Mouse (Mus musculus) hindbrain, embryonic 14.5 days (tissue): Measurements from ENCODE around the gene Dolk. TPM values are rescaled to one million over a fixed set of nuclear protein-coding genes. Genes with fewer than 3 reads are reported as not detected.

ENCODE experiments used
- ATAC-seq: fragments of 200-750 bp; cut with Nextera tagmentation; 2 replicates; pipeline ENCODE4 v1.8.0; 2017; ENCODE audit warnings: moderate number of reproducible peaks, mild to moderate bottlenecking, moderate TSS enrichment, moderate library complexity; ENCODE audit not compliant: low FRiP score
- DNase-seq: peaks from one replicate; pipeline ENCODE4 v3.0.0-alpha.2; 2015; ENCODE audit warnings: low spot score
- H3K27ac ChIP-seq: fragments of 300-500 bp; sonication (generic); 2 replicates; pipeline ENCODE4 v1.5.1; 2014; ENCODE audit warnings: mild to moderate bottlenecking, moderate library complexity
- H3K27me3 ChIP-seq: fragments of 300-500 bp; sonication (generic); 2 replicates; pipeline ENCODE4 v1.6.1; 2014; ENCODE audit warnings: mild to moderate bottlenecking, low read length, mixed read lengths; ENCODE audit not compliant: control insufficient read depth, insufficient read depth
- H3K36me3 ChIP-seq: fragments of 300-500 bp; sonication (generic); replicated peaks from 2 replicates; pipeline ENCODE4 v1.6.1; 2014; ENCODE audit not compliant: control insufficient read depth, insufficient read depth
- H3K4me1 ChIP-seq: fragments of 300-500 bp; sonication (generic); replicated peaks from 2 replicates; pipeline ENCODE4 v1.6.1; 2014; ENCODE audit warnings: antibody characterized with exemption, low read length, mixed read lengths; ENCODE audit not compliant: control insufficient read depth, insufficient read depth
- H3K4me2 ChIP-seq: fragments of 300-500 bp; sonication (generic); replicated peaks from 2 replicates; pipeline ENCODE4 v1.6.1; 2014; ENCODE audit warnings: mild to moderate bottlenecking, moderate library complexity
- H3K4me3 ChIP-seq: fragments of 300-500 bp; sonication (generic); replicated peaks from 2 replicates; pipeline ENCODE4 v1.5.1; 2014; ENCODE audit warnings: mild to moderate bottlenecking, low read length
- H3K9ac ChIP-seq: fragments of 300-500 bp; sonication (generic); 2 replicates; pipeline ENCODE4 v1.6.1; 2014
- H3K9me3 ChIP-seq: fragments of 300-500 bp; sonication (generic); 2 replicates; pipeline ENCODE4 v1.6.1; 2016; ENCODE audit warnings: low read length; ENCODE audit not compliant: control insufficient read depth
- WGBS: fragments of 180-500 bp; shearing (Covaris S2); extraction: QIAGEN DNeasy Blood & Tissue Kit; methylation state at CpG from one replicate; pipeline ENCODE4 v1.1.7; 2014; 5-methylcytosine and 5-hydroxymethylcytosine counted together
- polyA plus RNA-seq: library from polyadenylated mRNA; unstranded; fragments of >200 nt; fragmentation: Nextera tagmentation; extraction: Ambion mirVana; gene quantifications from 2 replicates; pipeline ENCODE4 v1.2.1, GENCODE M21; 2014

Dolk gene
- polyA plus RNA-seq: 37.1 and 39.2 TPM in 2 replicates

- H3K36me3 ChIP-seq: 0 out of 2 replicates have a peak, but pooled peaks cover 11% of the 10 kb centered on the region
- DNase-seq: peak; percentile 98
- H3K4me3 ChIP-seq: peak within 1 kb of the TSS; percentile 90
- peak; percentile 93 for ATAC-seq
- H3K4me1 ChIP-seq: peaks cover 20% of the 10 kb centered on the region
- H3K9me3 ChIP-seq: no peaks in the 10 kb centered on the region
- no peaks in the 10 kb centered on the region for H3K27me3 ChIP-seq
- H3K27ac ChIP-seq: peak within 1 kb of the TSS; percentile 64
- peak within 1 kb of the TSS; percentile 92 for H3K4me2 ChIP-seq
- under 1% methylated on average over 65 of the region's 68 CpGs for WGBS
- H3K9ac ChIP-seq: peak within 1 kb of the TSS; percentile 85
These were observed at the start of gene Dolk, which contains the start of gene Nup188 for GRCm38 (mm10) chr2:30286192-30287026. TSS of gene Dolk (minus strand) at chr2:30286334. TSS of gene Nup188 (plus strand) at chr2:30286397.

GRCm38 (mm10) chr2:30335324-30335723, 49.2 kb upstream of the Dolk start:
- H3K27me3 ChIP-seq: no peaks in the 10 kb centered on the region
- peaks cover 100% of the 10 kb centered on the region for H3K36me3 ChIP-seq
- H3K27ac ChIP-seq: no peak overlapping the region
- ATAC-seq: no peak
- H3K9me3 ChIP-seq: no peaks in the 10 kb centered on the region
- H3K4me3 ChIP-seq: no peak overlapping the region
- 95% methylated on average over 2 of the region's 2 CpGs for WGBS
- no peak for DNase-seq
- no peak overlapping the region for H3K4me2 ChIP-seq
- no peaks in the 10 kb centered on the region for H3K4me1 ChIP-seq
- no peak overlapping the region for H3K9ac ChIP-seq

- DNase-seq: no peak
- H3K9ac ChIP-seq: no peak overlapping the region
- no peak for ATAC-seq
- no peak overlapping the region for H3K4me3 ChIP-seq
- no peak overlapping the region for H3K4me2 ChIP-seq
- H3K9me3 ChIP-seq: no peaks in the 10 kb centered on the region
- no peak overlapping the region for H3K27ac ChIP-seq
- 97% methylated on average over 3 of the region's 3 CpGs for WGBS
- peaks cover 99% of the 10 kb centered on the region for H3K36me3 ChIP-seq
- no peaks in the 10 kb centered on the region for H3K4me1 ChIP-seq
- H3K27me3 ChIP-seq: no peaks in the 10 kb centered on the region
These were observed 42.7 kb upstream of the Dolk start for GRCm38 (mm10) chr2:30328791-30329190.

- 92% methylated on average over 7 of the region's 7 CpGs for WGBS
- no peak for ATAC-seq
These were observed 41.1 kb upstream of the Dolk start for GRCm38 (mm10) chr2:30327276-30327675.

GRCm38 (mm10) chr2:30325296-30325695, 39.2 kb upstream of the Dolk start:
- no peak overlapping the region for H3K4me3 ChIP-seq
- ATAC-seq: no peak
- H3K27me3 ChIP-seq: no peaks in the 10 kb centered on the region
- WGBS: 94% methylated on average over 5 of the region's 5 CpGs
- H3K4me2 ChIP-seq: no peak overlapping the region
- no peaks in the 10 kb centered on the region for H3K9me3 ChIP-seq
- H3K27ac ChIP-seq: no peak overlapping the region
- no peak overlapping the region for H3K9ac ChIP-seq
- no peak for DNase-seq
- H3K4me1 ChIP-seq: no peaks in the 10 kb centered on the region
- H3K36me3 ChIP-seq: peaks cover 99% of the 10 kb centered on the region

More at GRCm38 (mm10) chr2:30327276-30327675, 41.1 kb upstream of the Dolk start:
- Histone ChIP-seq H3K27ac (no peak overlapping the region), H3K9me3 (no peaks in the 10 kb centered on the region), H3K4me3 (no peak overlapping the region), H3K27me3 (no peaks in the 10 kb centered on the region), H3K36me3 (peaks cover 99% of the 10 kb centered on the region), H3K4me1 (no peaks in the 10 kb centered on the region), H3K4me2 (no peak overlapping the region), H3K9ac (no peak overlapping the region)
- no peak for DNase-seq

GRCm38 (mm10) chr2:30323111-30323510, 37.0 kb upstream of the Dolk start:
- Histone ChIP-seq H3K27ac (no peak overlapping the region), H3K36me3 (peaks cover 97% of the 10 kb centered on the region), H3K9ac (no peak overlapping the region), H3K4me1 (no peaks in the 10 kb centered on the region), H3K4me3 (no peak overlapping the region), H3K9me3 (no peaks in the 10 kb centered on the region), H3K27me3 (no peaks in the 10 kb centered on the region), H3K4me2 (no peak overlapping the region)
- ATAC-seq: no peak
- DNase-seq: no peak
- 90% methylated on average over 7 of the region's 7 CpGs for WGBS

GRCm38 (mm10) chr2:30319260-30319659, 33.1 kb upstream of the Dolk start:
- Histone ChIP-seq H3K4me1 (no peaks in the 10 kb centered on the region), H3K27me3 (no peaks in the 10 kb centered on the region), H3K9ac (no peak overlapping the region), H3K4me2 (no peak overlapping the region), H3K36me3 (peaks cover 97% of the 10 kb centered on the region), H3K4me3 (no peak overlapping the region), H3K27ac (no peak overlapping the region), H3K9me3 (no peaks in the 10 kb centered on the region)
- no peak for ATAC-seq
- DNase-seq: no peak
- 95% methylated on average over 4 of the region's 4 CpGs for WGBS

GRCm38 (mm10) chr2:30316955-30317354, 30.8 kb upstream of the Dolk start:
- no peaks in the 10 kb centered on the region for H3K4me1 ChIP-seq
- 98% methylated on average over 5 of the region's 5 CpGs for WGBS
- H3K36me3 ChIP-seq: peaks cover 97% of the 10 kb centered on the region
- no peaks in the 10 kb centered on the region for H3K27me3 ChIP-seq
- ATAC-seq (no peak), DNase-seq (no peak)
- H3K4me3 ChIP-seq: no peak overlapping the region
- H3K27ac ChIP-seq: no peak overlapping the region
- H3K9me3 ChIP-seq: no peaks in the 10 kb centered on the region
- H3K9ac ChIP-seq: no peak overlapping the region
- H3K4me2 ChIP-seq: no peak overlapping the region

GRCm38 (mm10) chr2:30316136-30316535, 30.0 kb upstream of the Dolk start:
- no peak overlapping the region for H3K4me2 ChIP-seq
- no peak overlapping the region for H3K4me3 ChIP-seq
- no peak overlapping the region for H3K27ac ChIP-seq
- no peaks in the 10 kb centered on the region for H3K4me1 ChIP-seq
- H3K9me3 ChIP-seq: no peaks in the 10 kb centered on the region
- 92% methylated on average over 4 of the region's 4 CpGs for WGBS
- no peaks in the 10 kb centered on the region for H3K27me3 ChIP-seq
- no peak for ATAC-seq
- peaks cover 96% of the 10 kb centered on the region for H3K36me3 ChIP-seq
- H3K9ac ChIP-seq: no peak overlapping the region
- DNase-seq: no peak
